Mouse (Mus musculus) right cerebral cortex, postnatal 36 days (tissue): ENCODE measurements around the gene Sox5.

Experiments
- DNase-seq, 2 experiments: peaks; one replicate each; pipeline ENCODE4 v3.0.0; 2022; ENCODE audit warnings: low spot score in 2 of 2, mixed read lengths in 1 of 2

Sox5 gene

GRCm38 (mm10) chr6:144716376-144716775 is 65.4 kb downstream of the Sox5 start:
- DNase-seq: no peak

DNA sequence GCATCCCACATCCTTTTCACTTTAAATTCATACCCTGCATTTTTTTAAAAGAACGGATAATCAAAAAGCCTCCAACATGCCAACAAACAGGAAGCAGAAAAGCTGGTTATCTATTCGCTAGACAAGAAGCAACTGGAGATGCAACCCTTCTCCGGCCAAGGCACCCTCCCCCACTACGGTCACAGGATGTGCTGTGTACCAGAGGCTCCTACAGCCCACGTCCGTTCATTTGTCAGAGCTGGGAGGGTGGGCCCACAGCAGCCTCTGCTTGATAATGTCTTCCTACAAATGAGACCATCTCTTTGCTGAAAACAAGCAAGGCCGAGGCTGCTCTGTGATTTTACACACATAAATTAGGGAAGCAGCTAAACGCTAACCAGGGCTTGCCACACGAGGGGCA is 69.9 kb downstream of the Sox5 start:
- DNase-seq: no peak

- no peak for DNase-seq
These were observed 71.0 kb downstream of the Sox5 start for GRCm38 (mm10) chr6:144710816-144711215.

DNA sequence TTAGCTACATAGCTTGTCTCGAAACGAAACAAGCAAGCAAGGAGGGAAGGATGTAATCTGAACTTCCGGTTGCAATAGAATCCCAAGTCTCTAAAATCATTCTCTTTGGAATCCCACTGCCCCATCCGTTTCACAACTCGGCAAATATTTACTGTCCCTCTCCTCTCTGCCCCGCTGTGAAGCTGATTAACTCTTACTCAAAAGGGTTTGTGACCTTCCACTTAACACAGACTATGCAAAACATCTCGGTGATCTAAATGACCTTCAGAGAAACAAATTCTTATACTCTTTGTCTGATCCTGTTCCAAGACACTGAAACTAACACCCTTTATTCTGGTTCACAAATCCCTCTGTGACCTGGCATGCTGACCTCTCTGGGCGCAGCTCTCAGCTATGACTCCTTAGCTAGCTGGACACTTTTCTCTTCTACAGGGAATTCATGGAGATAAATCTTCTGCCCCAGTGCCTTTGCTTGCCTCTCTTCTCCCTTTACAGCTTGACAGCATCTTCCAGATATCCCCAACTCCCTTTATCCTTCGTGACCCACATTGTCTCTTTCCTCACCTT is 72.1 kb downstream of the Sox5 start:
- DNase-seq: no peak

DNA sequence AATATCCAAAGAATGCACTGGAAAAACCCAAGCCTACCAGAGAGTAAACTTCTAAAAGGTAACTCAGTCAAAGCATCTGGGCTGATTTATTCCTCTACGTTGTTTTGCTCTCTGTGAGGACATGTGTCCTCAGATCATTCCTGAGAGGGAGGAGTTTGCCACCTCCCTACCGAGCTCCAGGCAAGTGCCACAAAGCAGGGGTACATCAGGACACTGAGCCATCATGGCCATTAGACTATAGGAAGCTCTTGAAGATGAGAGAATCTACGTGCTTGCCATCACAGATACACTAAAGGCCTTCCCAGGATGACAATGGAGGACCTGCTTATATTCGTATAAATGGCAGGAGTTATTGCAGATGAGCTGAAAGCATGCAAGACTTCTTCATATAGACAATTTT is 73.4 kb downstream of the Sox5 start:
- no peak for DNase-seq

- DNase-seq: no peak
These were observed 73.8 kb downstream of the Sox5 start for GRCm38 (mm10) chr6:144707976-144708375.

GRCm38 (mm10) chr6:144704962-144705361 is 76.8 kb downstream of the Sox5 start:
- no peak for DNase-seq

DNA sequence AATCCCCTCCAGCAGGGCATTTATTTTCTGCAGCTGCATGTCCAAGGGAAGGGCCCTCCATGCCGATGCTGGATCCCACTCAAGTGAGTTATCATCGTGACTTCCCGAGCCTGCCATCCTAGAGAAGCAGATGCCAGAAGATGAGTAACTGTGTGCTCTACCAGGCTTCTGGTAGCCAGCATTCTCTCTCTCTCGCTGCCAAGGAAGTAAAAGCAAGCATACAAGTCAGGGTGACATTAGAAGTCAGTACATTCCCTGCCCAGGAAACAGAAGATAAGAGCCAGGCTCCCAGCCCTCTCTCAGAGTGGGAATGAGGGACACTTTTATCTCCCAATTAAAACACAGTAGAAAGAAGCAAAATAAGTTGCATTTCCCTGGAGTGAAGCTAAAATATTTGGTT is 86.1 kb downstream of the Sox5 start:
- peak; percentile 9 to 15 for DNase-seq

- no peak for DNase-seq
These were observed 88.4 kb downstream of the Sox5 start for GRCm38 (mm10) chr6:144693211-144693899.

GRCm38 (mm10) chr6:144691298-144692041 is 90.3 kb downstream of the Sox5 start:
- no peak for DNase-seq

GRCm38 (mm10) chr6:144689076-144689475 is 92.7 kb downstream of the Sox5 start:
- DNase-seq: no peak

- DNase-seq: no peak
These were observed 94.1 kb downstream of the Sox5 start for GRCm38 (mm10) chr6:144687681-144688080.

- DNase-seq: no peak
These were observed 100.6 kb downstream of the Sox5 start for GRCm38 (mm10) chr6:144681045-144681789.

GRCm38 (mm10) chr6:144677491-144678133 is 104.2 kb downstream of the Sox5 start:
- DNase-seq: no peak

- DNase-seq: no peak
These were observed 106.7 kb downstream of the Sox5 start for GRCm38 (mm10) chr6:144675111-144675510.

GRCm38 (mm10) chr6:144673906-144674305 is 107.9 kb downstream of the Sox5 start:
- no peak for DNase-seq

- no peak for DNase-seq
These were observed 111.2 kb downstream of the Sox5 start for GRCm38 (mm10) chr6:144670433-144671167.

DNA sequence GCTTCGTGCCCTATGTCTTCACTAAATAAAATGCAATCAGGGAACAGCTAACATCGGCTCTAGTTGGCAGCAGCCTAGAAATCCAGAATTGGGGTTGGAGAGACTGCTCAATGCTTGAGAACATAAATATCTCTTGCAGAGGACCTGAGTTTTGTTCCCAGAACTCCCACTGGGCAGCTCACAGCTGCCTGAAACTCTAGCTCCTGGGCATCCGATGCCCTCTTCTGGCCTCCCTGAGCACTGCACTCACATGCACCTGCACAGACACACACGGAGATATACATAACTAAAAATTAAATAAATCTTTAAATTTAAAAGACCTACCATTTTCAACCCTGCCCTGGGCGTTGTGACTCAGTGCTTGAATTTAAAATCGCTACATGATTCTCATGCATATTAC is 115.2 kb downstream of the Sox5 start:
- no peak for DNase-seq

GRCm38 (mm10) chr6:144664765-144665164 is 117.0 kb downstream of the Sox5 start:
- no peak for DNase-seq

GRCm38 (mm10) chr6:144663516-144664074 is 118.2 kb downstream of the Sox5 start:
- no peak for DNase-seq
